ENCODE assay signal across 8 mouse cellular contexts in genomic region chr19:34483547-34483946, GRCm38 (mm10). TPM values are rescaled to one million over a fixed set of nuclear protein-coding genes. Genes with fewer than 3 reads are reported as not detected.
A peak's percentile ranks its signal among the peaks of the same experiment; 100 is the strongest.
DNase-seq lines count a peak whose midpoint lies in the region; ATAC-seq and TF ChIP-seq lines count a peak whose summit lies in the region.
"Had no signal": no experiment of that assay in that cellular context is flagged by ENCODE, and none has a peak within 500 bp of the region (broad histone marks: within the 10 kb centered on the region; RNA-seq: fewer than 3 reads in every experiment).

No protein-coding gene starts in this region.

- H3K27me3 ChIP-seq in G1E (ENCODE audit: insufficient read depth, low read length), result no peaks in the 10 kb centered on the region

- H3K9me3 ChIP-seq in G1E (replicated peaks), result no peaks in the 10 kb centered on the region
- H3K9me3 ChIP-seq: heart, embryonic 15.5 days had no signal

- no peaks in the 10 kb centered on the region for H3K36me3 ChIP-seq in G1E (replicated peaks)
- H3K36me3 ChIP-seq: heart, embryonic 15.5 days had no signal

- peak; percentile 46 to 58 for DNase-seq in kidney, adult 8-10 months
- no peak for DNase-seq in kidney, adult 11 months
- DNase-seq in CD4-positive helper T cell, adult 2 months (ENCODE audit: low read depth, low spot score), result peak; percentile 64
- DNase-seq in G1E (ENCODE audit: low spot score), result peak; percentile 10
- DNase-seq in embryo, embryonic 11 days, result peak; percentile 84
- peak; percentile 67 for DNase-seq in layer of hippocampus, adult 11-12 months (ENCODE audit: low spot score)
- DNase-seq in retina, embryonic 14.5 days (ENCODE audit: low spot score), result peak; percentile 78

- H3K4me1 ChIP-seq in G1E (ENCODE audit: insufficient read depth, low read depth, low read length), result no peaks in the 10 kb centered on the region
- H3K4me1 ChIP-seq: heart, embryonic 15.5 days had no signal

- ATAC-seq in G1E (ENCODE audit: extremely low read depth, insufficient number of reproducible peaks, low FRiP score, poor library complexity, severe bottlenecking), result no peak

- no peak for TF ChIP-seq CTCF in G1E (IDR thresholded peaks at IDR 0.05; ENCODE audit: low read depth, low read length)

- no peak overlapping the region for H3K4me3 ChIP-seq in G1E (ENCODE audit: low read depth, low read length)
- H3K4me3 ChIP-seq: heart, embryonic 15.5 days had no signal

RNA-seq across cellular contexts. Expression of gene Ch25h, which starts 8.6 kb away (rescaled TPM):
- total RNA-seq in G1E (2014; fragmentation: Nextera tagmentation) (not detected in 2 replicates), G1E (2017) (0.11 TPM in 1 of 2 replicates, not detected in the other)
- polyA plus RNA-seq in G1E (2012), result not detected in 2 replicates

RNA-seq across cellular contexts. Expression of gene Lipa, which starts 43.7 kb away (rescaled TPM):
- not detected in 2 replicates for total RNA-seq in G1E (2014; fragmentation: Nextera tagmentation)
- total RNA-seq in G1E (2017), result 0.12 and 0.22 TPM in 2 replicates
- polyA plus RNA-seq in G1E (2012), result not detected in 2 replicates
